Mouse (Mus musculus) midbrain, embryonic 16.5 days (tissue): ENCODE data around the gene Fbxw5. TPM values are rescaled to one million over a fixed set of nuclear protein-coding genes. Genes with fewer than 3 reads are reported as not detected.

Experiments used
- ATAC-seq: fragments of 200-750 bp; cut with Nextera tagmentation; 2 replicates; pipeline ENCODE4 v1.8.0; 2017; ENCODE audit warnings: moderate TSS enrichment
- H3K27ac ChIP-seq: fragments of 300-500 bp; sonication (generic); 2 replicates; pipeline ENCODE4 v1.5.1; 2014; ENCODE audit warnings: mild to moderate bottlenecking, low read length, mixed read lengths
- H3K27me3 ChIP-seq: fragments of 300-500 bp; sonication (generic); 2 replicates; pipeline ENCODE4 v1.6.1; 2014; ENCODE audit warnings: low read depth, low read length, mixed read lengths; ENCODE audit not compliant: control insufficient read depth, insufficient read depth
- H3K36me3 ChIP-seq: fragments of 300-500 bp; sonication (generic); 2 replicates; pipeline ENCODE4 v1.6.1; 2014; ENCODE audit warnings: mild to moderate bottlenecking, low read length, moderate library complexity, mixed read lengths; ENCODE audit not compliant: control insufficient read depth, insufficient read depth
- H3K4me1 ChIP-seq: fragments of 300-500 bp; sonication (generic); 2 replicates; pipeline ENCODE4 v1.6.1; 2014; ENCODE audit warnings: mild to moderate bottlenecking, low read length, mixed read lengths; ENCODE audit not compliant: control insufficient read depth, insufficient read depth
- H3K4me2 ChIP-seq: fragments of 300-500 bp; sonication (generic); 2 replicates; pipeline ENCODE4 v1.6.1; 2014; ENCODE audit warnings: mild to moderate bottlenecking, low read length, mixed read lengths
- H3K4me3 ChIP-seq: fragments of 300-500 bp; sonication (generic); 2 replicates; pipeline ENCODE4 v1.5.1; 2014; ENCODE audit warnings: low read depth, mild to moderate bottlenecking, low read length, moderate library complexity, mixed read lengths
- H3K9ac ChIP-seq: fragments of 300-500 bp; sonication (generic); 2 replicates; pipeline ENCODE4 v1.6.1; 2014; ENCODE audit warnings: low read depth, low read length, mixed read lengths
- H3K9me3 ChIP-seq: fragments of 300-500 bp; sonication (generic); replicated peaks from 2 replicates; pipeline ENCODE4 v1.6.1; 2014; ENCODE audit warnings: mild to moderate bottlenecking, low read length, mixed read lengths; ENCODE audit not compliant: control insufficient read depth, poor library complexity, severe bottlenecking
- WGBS: fragments of 180-500 bp; shearing (Covaris S2); extraction: QIAGEN DNeasy Blood & Tissue Kit; methylation state at CpG from one replicate; pipeline ENCODE4 v1.1.7; 2014; 5-methylcytosine and 5-hydroxymethylcytosine counted together
- polyA plus RNA-seq: library from polyadenylated mRNA; unstranded; fragments of >200 nt; fragmentation: Nextera tagmentation; extraction: Ambion mirVana; gene quantifications from 2 replicates; pipeline ENCODE4 v1.2.1, GENCODE M21; 2015

Fbxw5 gene
- polyA plus RNA-seq, 1 experiment from 2014 or later: 137 TPM

DNA sequence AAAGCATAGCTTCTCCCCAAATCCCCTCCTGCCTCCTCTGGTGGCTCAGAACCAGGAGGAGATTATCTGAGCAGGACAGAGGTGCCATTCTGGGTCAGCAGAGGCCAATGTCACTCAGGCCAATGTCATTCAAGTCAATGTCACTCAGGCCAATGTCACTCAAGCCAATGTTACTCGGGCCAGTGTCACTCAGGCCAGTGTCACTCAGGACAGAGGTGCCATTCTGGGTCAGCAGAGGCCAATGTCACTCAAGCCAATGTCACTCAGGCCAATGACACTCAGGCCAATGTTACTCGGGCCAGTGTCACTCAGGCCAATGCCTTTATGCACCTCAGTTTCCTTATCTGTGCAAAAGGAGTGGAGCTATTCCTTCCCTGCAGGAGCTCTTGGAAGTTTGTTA lies 28.0 kb upstream of the Fbxw5 start:
- no peak overlapping the region for H3K27ac ChIP-seq
- no peak for ATAC-seq
- H3K27me3 ChIP-seq: no peaks in the 10 kb centered on the region
- 76% methylated on average over 2 of the region's 2 CpGs for WGBS
- H3K9ac ChIP-seq: no peak overlapping the region
- no peak overlapping the region for H3K4me3 ChIP-seq
- no peaks in the 10 kb centered on the region for H3K4me1 ChIP-seq
- H3K9me3 ChIP-seq: no peaks in the 10 kb centered on the region
- H3K4me2 ChIP-seq: no peak overlapping the region
- no peaks in the 10 kb centered on the region for H3K36me3 ChIP-seq

DNA sequence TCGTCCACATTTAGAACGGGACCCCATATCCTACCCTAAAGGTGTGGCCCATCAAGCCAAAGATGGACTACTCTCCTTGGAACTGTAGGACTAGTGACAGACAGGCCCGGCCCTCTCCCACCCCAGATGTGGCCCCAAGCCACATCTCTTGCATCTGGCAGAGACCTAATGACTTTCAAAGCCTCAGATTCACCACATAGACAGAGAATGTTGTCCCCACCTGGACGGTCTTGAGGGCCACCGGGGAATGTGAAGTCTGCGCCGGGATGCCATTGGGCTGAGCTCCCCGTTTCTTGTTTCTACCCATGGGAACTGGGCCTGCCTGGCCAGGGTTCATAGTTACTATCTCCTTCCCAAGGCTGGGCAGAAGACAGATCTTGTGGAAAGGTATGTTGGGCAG lies 23.0 kb upstream of the Fbxw5 start:
- H3K36me3 ChIP-seq: no peaks in the 10 kb centered on the region
- no peak for ATAC-seq
- no peak overlapping the region for H3K4me3 ChIP-seq
- no peak overlapping the region for H3K4me2 ChIP-seq
- no peak overlapping the region for H3K9ac ChIP-seq
- WGBS: 88% methylated on average over 8 of the region's 8 CpGs
- H3K27ac ChIP-seq: no peak overlapping the region
- no peaks in the 10 kb centered on the region for H3K9me3 ChIP-seq
- H3K27me3 ChIP-seq: no peaks in the 10 kb centered on the region
- H3K4me1 ChIP-seq: no peaks in the 10 kb centered on the region

DNA sequence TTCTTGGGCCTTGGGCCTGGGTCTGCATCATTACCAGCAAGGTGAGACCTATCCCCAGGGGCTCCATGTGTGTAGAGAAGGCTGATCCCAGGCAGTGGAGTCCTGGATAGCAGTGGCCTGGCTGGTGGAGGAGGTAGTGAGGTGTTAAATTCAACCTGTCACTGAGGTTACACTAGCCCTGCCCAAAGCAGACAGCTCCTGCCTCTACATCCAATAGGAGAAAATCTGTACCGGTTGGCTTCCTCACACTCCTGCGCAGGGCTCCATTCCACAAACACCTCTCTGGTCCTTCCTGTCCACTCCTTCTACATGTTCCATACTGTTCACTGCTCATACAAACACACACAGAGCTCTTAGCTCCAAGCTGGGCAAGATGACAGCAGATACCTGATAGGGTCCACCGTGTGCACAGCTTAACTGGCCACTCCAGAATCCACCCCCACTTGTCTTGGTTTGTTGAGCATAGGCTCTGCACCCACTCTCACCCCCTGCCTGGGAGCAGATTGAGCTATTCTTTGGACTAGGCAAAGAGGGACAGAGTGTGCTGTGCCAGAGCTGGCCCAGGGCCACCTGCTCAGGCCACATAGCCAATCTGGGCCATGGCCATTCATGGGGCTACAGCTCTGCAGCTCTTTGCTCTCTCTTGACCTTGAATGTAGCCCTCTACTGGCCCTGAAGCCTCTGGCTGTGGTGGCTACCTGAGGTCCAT lies 22.4 kb upstream of the Fbxw5 start:
- no peaks in the 10 kb centered on the region for H3K9me3 ChIP-seq
- 90% methylated on average over 3 of the region's 3 CpGs for WGBS
- ATAC-seq: no peak

DNA sequence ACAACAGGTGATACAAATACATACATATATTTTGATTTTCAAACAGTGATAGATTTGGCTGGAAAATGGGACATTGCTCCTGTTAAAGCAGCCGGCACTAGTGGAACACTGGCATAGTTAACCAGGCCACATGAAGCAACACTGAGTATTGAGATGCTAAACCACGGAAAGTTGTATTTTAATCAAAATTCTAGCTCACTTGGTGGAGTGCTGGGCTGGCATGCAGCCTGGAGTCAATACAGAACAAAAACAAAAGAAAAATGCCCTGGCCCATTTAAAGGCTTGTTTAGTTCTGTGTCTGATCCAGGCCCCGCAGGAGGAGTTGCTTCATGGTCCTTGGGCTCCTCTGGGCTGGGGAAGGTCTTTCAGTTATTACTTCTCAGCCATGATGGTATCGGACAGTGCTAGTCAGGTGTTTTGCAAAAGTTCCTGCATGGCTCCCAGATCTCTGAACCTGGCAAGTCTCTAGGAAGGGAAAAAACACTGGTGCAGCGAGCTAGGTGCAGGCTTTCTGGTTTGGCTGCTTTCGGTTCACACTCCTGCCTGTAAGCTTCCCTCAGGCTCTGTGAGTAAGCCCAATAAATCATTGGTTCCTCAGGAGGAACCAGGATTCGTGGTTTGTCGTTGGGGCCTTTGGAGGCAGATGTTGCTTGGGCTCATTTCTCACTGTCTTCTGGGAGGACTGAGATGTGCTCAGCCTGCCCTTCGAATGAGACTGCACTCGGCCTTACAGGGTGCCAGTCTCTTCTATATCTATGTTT lies 20.8 kb upstream of the Fbxw5 start:
- WGBS: 78% methylated on average over 10 of the region's 10 CpGs
- Histone ChIP-seq H3K9ac (no peak overlapping the region), H3K27ac (no peak overlapping the region), H3K4me3 (no peak overlapping the region), H3K9me3 (no peaks in the 10 kb centered on the region), H3K4me2 (no peak overlapping the region), H3K27me3 (no peaks in the 10 kb centered on the region), H3K4me1 (no peaks in the 10 kb centered on the region), H3K36me3 (no peaks in the 10 kb centered on the region)
- no peak for ATAC-seq

More for the DNA sequence above, 22.4 kb upstream of the Fbxw5 start:
- Histone ChIP-seq H3K4me2 (no peak overlapping the region), H3K4me1 (no peaks in the 10 kb centered on the region), H3K9ac (no peak overlapping the region), H3K36me3 (no peaks in the 10 kb centered on the region), H3K27ac (no peak overlapping the region), H3K27me3 (no peaks in the 10 kb centered on the region), H3K4me3 (no peak overlapping the region)

DNA sequence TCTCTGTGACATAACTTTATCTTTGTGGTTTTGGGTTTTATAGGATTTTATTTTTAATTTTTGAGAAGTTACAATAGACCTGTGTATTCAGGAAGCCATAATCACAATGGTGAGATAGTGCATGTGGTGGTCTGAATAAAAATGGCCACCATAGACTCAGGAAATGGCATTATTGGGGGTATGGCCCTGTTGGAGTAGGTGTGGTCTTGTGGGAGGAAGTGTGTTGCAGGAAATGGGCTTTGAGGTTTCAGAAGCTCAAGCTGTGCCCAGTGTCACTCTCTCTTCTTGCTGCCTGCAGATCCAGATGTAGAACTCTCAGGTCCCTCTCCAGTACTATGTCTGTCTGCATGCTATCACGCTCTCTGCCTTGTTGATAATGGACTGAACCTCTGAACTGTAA lies 20.0 kb upstream of the Fbxw5 start:
- H3K36me3 ChIP-seq: no peaks in the 10 kb centered on the region
- no peak overlapping the region for H3K9ac ChIP-seq
- H3K27ac ChIP-seq: no peak overlapping the region
- no peaks in the 10 kb centered on the region for H3K4me1 ChIP-seq
- H3K4me3 ChIP-seq: no peak overlapping the region
- H3K9me3 ChIP-seq: no peaks in the 10 kb centered on the region
- ATAC-seq: no peak
- H3K4me2 ChIP-seq: no peak overlapping the region
- 83% methylated on average over 1 of the region's 1 CpGs for WGBS
- H3K27me3 ChIP-seq: no peaks in the 10 kb centered on the region

DNA sequence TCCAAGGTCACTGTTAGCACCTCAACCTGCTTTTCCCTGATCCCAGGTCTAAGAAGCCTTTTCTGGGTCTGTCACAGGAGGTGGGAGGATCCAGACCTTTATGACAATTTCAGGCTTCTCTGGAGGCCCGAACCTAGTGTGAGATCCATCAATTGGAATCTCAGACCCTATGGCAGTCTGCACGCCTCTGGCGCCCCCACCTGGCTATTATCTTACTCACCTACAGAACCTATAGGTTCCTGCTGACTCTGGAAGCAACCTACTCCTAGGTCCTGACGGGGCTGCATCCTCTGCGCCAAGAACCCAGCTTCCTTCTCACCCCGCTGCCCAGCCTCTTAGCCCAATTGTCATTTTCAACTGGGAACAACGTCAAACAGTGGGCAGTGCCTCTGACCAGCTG lies 17.6 kb upstream of the Fbxw5 start:
- no peaks in the 10 kb centered on the region for H3K27me3 ChIP-seq
- H3K27ac ChIP-seq: no peak overlapping the region
- no peak overlapping the region for H3K9ac ChIP-seq
- WGBS: 24% methylated on average over 7 of the region's 7 CpGs
- H3K36me3 ChIP-seq: no peaks in the 10 kb centered on the region
- H3K4me1 ChIP-seq: no peaks in the 10 kb centered on the region
- no peak overlapping the region for H3K4me2 ChIP-seq
- no peak overlapping the region for H3K4me3 ChIP-seq
- no peak for ATAC-seq
- no peaks in the 10 kb centered on the region for H3K9me3 ChIP-seq

DNA sequence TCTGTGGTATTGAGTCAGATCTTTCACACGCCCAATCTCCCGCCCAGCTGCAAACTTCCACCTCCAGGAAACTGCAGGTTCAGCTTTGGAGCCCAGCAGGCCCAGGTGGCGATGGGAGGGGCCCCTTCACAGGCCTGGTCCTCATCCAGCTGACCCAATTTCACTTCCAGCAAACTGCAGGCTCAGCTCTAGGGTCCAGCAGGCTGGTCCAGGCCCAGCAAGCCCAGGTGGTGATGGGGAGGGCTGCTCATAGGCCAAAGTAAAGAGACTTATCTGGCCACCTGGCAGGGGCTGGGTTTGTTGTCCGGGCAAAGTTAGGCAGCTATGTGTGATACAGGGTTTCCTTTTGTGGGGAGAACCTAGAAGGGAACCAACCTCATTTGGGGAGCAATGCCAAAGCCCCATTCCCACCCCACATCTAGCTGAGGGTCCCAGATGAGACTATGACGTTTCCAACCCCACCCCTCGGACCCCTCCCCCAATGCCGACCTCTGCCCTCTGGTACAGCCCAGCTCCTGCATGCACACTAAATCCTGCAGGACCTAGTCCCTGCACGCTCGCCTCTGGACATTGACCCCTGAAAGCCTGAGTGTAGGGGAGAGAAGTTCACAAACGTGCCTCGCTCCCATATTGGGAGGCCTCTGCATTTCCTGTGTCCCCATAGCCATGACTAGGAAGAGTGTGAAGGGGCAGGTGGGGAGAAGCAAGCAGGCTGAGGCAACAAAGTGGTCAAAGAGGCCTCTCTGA lies 15.5 kb upstream of the Fbxw5 start:
- Histone ChIP-seq H3K9me3 (no peaks in the 10 kb centered on the region), H3K27me3 (no peaks in the 10 kb centered on the region), H3K36me3 (no peaks in the 10 kb centered on the region), H3K4me3 (no peak overlapping the region), H3K4me2 (no peak overlapping the region), H3K4me1 (no peaks in the 10 kb centered on the region), H3K27ac (no peak overlapping the region), H3K9ac (no peak overlapping the region)
- WGBS: 66% methylated on average over 11 of the region's 11 CpGs
- ATAC-seq: no peak

DNA sequence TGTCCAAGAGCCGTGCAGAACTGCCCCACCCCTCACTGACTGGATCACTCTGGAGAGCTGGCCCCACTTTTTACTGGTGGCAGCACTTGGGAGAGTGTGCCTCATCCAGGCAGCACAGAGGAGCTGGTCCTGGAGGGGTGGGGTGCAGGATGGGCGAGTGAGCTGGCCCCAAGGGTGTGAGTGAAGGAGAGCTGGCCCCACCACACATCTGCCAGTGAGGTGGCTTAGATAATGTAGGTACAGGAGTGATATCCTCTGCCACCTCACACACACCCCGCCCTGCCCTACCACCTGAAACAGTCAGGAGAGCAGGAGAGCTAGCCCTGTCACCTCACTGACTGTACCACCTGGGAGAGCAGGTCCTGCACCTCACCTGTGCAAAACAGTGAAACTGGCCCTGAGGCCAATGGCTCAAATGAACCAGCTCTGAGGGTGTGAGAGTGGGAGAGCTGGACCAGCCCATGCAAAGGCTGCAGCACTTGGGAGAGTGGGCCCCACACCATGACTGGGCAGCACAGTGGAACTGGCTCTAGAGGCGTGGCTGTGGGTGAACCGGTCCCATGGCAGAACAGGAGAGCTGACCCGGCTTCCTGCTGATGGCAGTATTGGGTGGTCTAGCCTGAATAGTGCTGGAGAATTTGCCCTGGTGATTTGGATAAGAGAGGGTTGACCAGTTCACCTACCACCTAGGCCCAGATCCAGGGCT lies 12.4 kb upstream of the Fbxw5 start:
- WGBS: 70% methylated on average over 6 of the region's 6 CpGs
- no peak overlapping the region for H3K27ac ChIP-seq
- H3K27me3 ChIP-seq: no peaks in the 10 kb centered on the region
- H3K9ac ChIP-seq: no peak overlapping the region
- no peaks in the 10 kb centered on the region for H3K36me3 ChIP-seq
- ATAC-seq: no peak
- H3K4me2 ChIP-seq: no peak overlapping the region
- H3K9me3 ChIP-seq: no peaks in the 10 kb centered on the region
- no peak overlapping the region for H3K4me3 ChIP-seq
- no peaks in the 10 kb centered on the region for H3K4me1 ChIP-seq
